Mouse (Mus musculus): ENCODE measurements around the gene Lsm7. TPM values are rescaled to one million over a fixed set of nuclear protein-coding genes. Genes with fewer than 3 reads are reported as not detected.
A peak's percentile ranks its signal among the peaks of the same experiment; 100 is the strongest.
"Not testable (repeated sequence)": the region's sequence is repeated elsewhere in the genome, so short reads cannot be mapped to it uniquely, and the experiment has no call there.

The Lsm7 gene
- polyA plus RNA-seq, 1 experiment from 2014 or later: 412 TPM

DNA sequence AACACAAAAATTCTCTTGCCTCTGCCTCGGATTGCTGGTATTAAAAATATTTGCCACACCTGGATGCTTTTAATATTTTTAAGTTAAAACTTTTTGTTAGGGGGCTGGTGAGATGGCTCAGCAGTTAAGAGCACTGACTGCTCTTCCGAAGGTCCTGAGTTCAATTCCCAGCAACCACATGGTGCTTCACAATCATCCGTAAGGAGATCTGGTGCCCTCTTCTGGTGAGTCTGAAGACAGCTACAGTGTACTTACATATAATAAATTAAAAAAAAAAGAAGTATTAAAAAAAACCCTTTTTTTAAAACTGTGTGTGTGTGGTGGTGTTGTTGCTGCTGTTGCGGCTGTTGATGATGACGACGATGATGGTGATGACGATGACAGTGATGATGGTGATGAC, 37.1 kb downstream of the Lsm7 start:
- H3K4me2 ChIP-seq (ENCODE audit: low read length); H3K36me3 ChIP-seq (ENCODE audit: control insufficient read depth, insufficient read depth, low read length); H3K27me3 ChIP-seq (replicated peaks; ENCODE audit: control insufficient read depth, insufficient read depth, low read length); H3K4me1 ChIP-seq (replicated peaks; ENCODE audit: control insufficient read depth, insufficient read depth, low read length); H3K4me3 ChIP-seq (ENCODE audit: low read depth, low read length); H3K9ac ChIP-seq (ENCODE audit: low read length); ATAC-seq (replicated peaks; ENCODE audit: low FRiP score, low TSS enrichment, low read depth); DNase-seq (ENCODE audit: low spot score); H3K27ac ChIP-seq (ENCODE audit: low read depth); H3K9me3 ChIP-seq (ENCODE audit: control insufficient read depth, low read length): not testable (repeated sequence)
- 85% methylated on average over 7 of the region's 7 CpGs for WGBS

DNA sequence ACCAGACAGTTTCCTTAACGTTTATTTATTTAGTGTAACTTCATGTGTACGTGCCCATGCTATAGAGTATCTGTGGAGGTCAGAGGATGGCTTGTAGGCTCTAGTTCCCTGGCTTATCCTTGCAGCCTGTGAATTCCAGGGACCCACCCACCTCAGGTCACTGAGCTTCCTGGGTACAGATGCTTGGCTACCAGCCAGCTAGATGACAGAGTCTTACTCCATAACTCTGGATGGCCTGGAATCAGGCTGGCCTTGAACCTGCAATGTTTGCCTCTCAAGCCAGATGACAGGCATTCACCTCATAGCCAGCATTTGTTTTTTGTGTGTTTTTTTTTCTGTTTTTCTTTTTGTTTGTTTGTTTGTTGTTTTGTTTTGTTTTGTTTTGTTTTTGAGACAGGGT, 37.8 kb downstream of the Lsm7 start:
- no peaks in the 10 kb centered on the region for H3K4me1 ChIP-seq (replicated peaks; ENCODE audit: control insufficient read depth, insufficient read depth, low read length)
- H3K27ac ChIP-seq (ENCODE audit: low read depth): no peak overlapping the region
- WGBS: 50% methylated on average over 2 of the region's 2 CpGs
- no peaks in the 10 kb centered on the region for H3K36me3 ChIP-seq (ENCODE audit: control insufficient read depth, insufficient read depth, low read length)
- no peak overlapping the region for H3K4me3 ChIP-seq (ENCODE audit: low read depth, low read length)
- ATAC-seq (replicated peaks; ENCODE audit: low FRiP score, low TSS enrichment, low read depth) (no peak), DNase-seq (ENCODE audit: low spot score) (no peak)
- no peaks in the 10 kb centered on the region for H3K27me3 ChIP-seq (replicated peaks; ENCODE audit: control insufficient read depth, insufficient read depth, low read length)
- no peak overlapping the region for H3K9ac ChIP-seq (ENCODE audit: low read length)
- no peaks in the 10 kb centered on the region for H3K9me3 ChIP-seq (ENCODE audit: control insufficient read depth, low read length)
- H3K4me2 ChIP-seq (ENCODE audit: low read length): no peak overlapping the region

DNA sequence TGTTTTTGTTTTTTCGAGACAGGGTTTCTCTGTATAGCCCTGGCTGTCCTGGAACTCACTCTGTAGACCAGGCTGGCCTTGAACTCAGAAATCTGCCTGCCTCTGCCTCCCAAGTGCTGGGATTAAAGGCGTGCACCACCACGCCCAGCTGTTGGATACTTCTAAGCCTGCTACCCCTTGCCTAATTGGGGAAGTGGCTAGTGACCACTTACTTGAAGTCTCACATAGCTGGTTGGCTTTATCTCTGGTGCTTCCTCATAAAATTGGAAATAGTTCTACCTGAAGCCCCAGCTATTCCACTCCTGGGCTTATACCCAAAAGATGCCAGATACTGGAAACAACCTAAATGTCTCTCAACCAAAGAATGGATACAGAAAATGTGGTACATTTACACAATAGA, 38.7 kb downstream of the Lsm7 start:
- H3K4me3 ChIP-seq (ENCODE audit: low read depth, low read length); H3K27me3 ChIP-seq (replicated peaks; ENCODE audit: control insufficient read depth, insufficient read depth, low read length); H3K4me2 ChIP-seq (ENCODE audit: low read length); H3K27ac ChIP-seq (ENCODE audit: low read depth); H3K36me3 ChIP-seq (ENCODE audit: control insufficient read depth, insufficient read depth, low read length); H3K9me3 ChIP-seq (ENCODE audit: control insufficient read depth, low read length); ATAC-seq (replicated peaks; ENCODE audit: low FRiP score, low TSS enrichment, low read depth); H3K9ac ChIP-seq (ENCODE audit: low read length); DNase-seq (ENCODE audit: low spot score); H3K4me1 ChIP-seq (replicated peaks; ENCODE audit: control insufficient read depth, insufficient read depth, low read length): not testable (repeated sequence)
- whole genome bisulfite sequencing: 66% methylated on average over 3 of the region's 3 CpGs

- 62% methylated on average over 7 of the region's 7 CpGs for WGBS
- ATAC-seq (replicated peaks; ENCODE audit: low FRiP score, low TSS enrichment, low read depth) (no peak), DNase-seq (ENCODE audit: low spot score) (no peak)
- Histone ChIP-seq H3K36me3 (ENCODE audit: control insufficient read depth, insufficient read depth, low read length) (no peaks in the 10 kb centered on the region), H3K27me3 (replicated peaks; ENCODE audit: control insufficient read depth, insufficient read depth, low read length) (0 out of 2 replicates have a peak, but pooled peaks cover 4% of the 10 kb centered on the region), H3K4me3 (ENCODE audit: low read depth, low read length) (no peak overlapping the region), H3K4me1 (replicated peaks; ENCODE audit: control insufficient read depth, insufficient read depth, low read length) (no peaks in the 10 kb centered on the region), H3K9ac (ENCODE audit: low read length) (no peak overlapping the region), H3K27ac (ENCODE audit: low read depth) (no peak overlapping the region), H3K9me3 (ENCODE audit: control insufficient read depth, low read length) (no peaks in the 10 kb centered on the region), H3K4me2 (ENCODE audit: low read length) (no peak overlapping the region)
Measured at GRCm38 (mm10) chr10:80814800-80815199, 40.2 kb downstream of the Lsm7 start.

GRCm38 (mm10) chr10:80813366-80813765, 41.6 kb downstream of the Lsm7 start, which contains the start of gene Jsrp1:
Jsrp1 (minus strand) TSS chr10:80813498.
- Histone ChIP-seq H3K4me3 (ENCODE audit: low read depth, low read length) (no peak within 1 kb of the TSS), H3K4me2 (ENCODE audit: low read length) (no peak within 1 kb of the TSS), H3K4me1 (replicated peaks; ENCODE audit: control insufficient read depth, insufficient read depth, low read length) (peaks cover 8% of the 10 kb centered on the region; the same call in 1 of the 2 replicates), H3K27ac (ENCODE audit: low read depth) (no peak within 1 kb of the TSS), H3K36me3 (ENCODE audit: control insufficient read depth, insufficient read depth, low read length) (no peaks in the 10 kb centered on the region), H3K9ac (ENCODE audit: low read length) (no peak within 1 kb of the TSS), H3K9me3 (ENCODE audit: control insufficient read depth, low read length) (no peaks in the 10 kb centered on the region), H3K27me3 (replicated peaks; ENCODE audit: control insufficient read depth, insufficient read depth, low read length) (0 out of 2 replicates have a peak, but pooled peaks cover 13% of the 10 kb centered on the region)
- ATAC-seq (replicated peaks; ENCODE audit: low FRiP score, low TSS enrichment, low read depth) (no peak), DNase-seq (ENCODE audit: low spot score) (no peak)
- 78% methylated on average over 4 of the region's 4 CpGs for WGBS

DNA sequence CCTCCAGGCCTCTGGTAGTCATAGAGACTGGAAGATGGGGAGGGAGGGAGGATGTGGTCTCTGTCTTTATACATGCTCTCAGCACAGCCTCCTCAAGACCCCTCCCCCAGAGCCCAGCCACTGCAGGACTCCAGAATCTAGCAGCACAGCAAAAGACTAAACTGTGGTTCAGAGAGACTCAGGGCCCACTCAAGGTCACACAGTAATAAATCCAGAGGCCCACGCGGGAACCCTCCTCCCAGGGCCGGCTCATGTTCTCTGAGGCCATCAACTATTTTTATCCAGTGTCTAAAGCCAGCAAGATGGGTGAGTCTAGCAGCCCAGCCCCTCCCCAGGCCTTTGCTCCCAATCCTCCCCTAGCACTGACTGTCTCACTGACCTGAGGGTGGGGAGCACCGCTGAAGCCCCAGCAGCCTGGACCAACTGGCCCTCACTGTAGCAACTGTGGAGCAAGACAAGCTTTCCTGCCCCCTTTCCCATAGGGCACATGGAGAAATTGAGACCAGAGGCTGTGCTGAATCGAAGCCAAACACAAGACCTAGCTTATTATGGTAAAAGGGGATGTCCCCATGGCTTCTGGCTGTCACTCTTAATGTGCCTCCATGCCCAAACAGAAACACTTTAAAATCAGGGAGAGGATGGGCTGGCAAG, 42.5 kb downstream of the Lsm7 start:
- Histone ChIP-seq H3K9me3 (ENCODE audit: control insufficient read depth, low read length) (no peaks in the 10 kb centered on the region), H3K4me1 (replicated peaks; ENCODE audit: control insufficient read depth, insufficient read depth, low read length) (peaks cover 17% of the 10 kb centered on the region), H3K27ac (ENCODE audit: low read depth) (no peak overlapping the region), H3K9ac (ENCODE audit: low read length) (no peak overlapping the region), H3K4me3 (ENCODE audit: low read depth, low read length) (no peak overlapping the region), H3K36me3 (ENCODE audit: control insufficient read depth, insufficient read depth, low read length) (no peaks in the 10 kb centered on the region), H3K27me3 (replicated peaks; ENCODE audit: control insufficient read depth, insufficient read depth, low read length) (0 out of 2 replicates have a peak, but pooled peaks cover 13% of the 10 kb centered on the region), H3K4me2 (ENCODE audit: low read length) (no peak overlapping the region)
- ATAC-seq (replicated peaks; ENCODE audit: low FRiP score, low TSS enrichment, low read depth) (no peak), DNase-seq (ENCODE audit: low spot score) (no peak)
- 50% methylated on average over 5 of the region's 5 CpGs for WGBS

GRCm38 (mm10) chr10:80810084-80810483, 44.9 kb downstream of the Lsm7 start:
- DNase-seq (ENCODE audit: low spot score): no peak
- Histone ChIP-seq H3K4me2 (ENCODE audit: low read length) (peak overlapping the region; percentile 20), H3K27ac (ENCODE audit: low read depth) (no peak overlapping the region), H3K9ac (ENCODE audit: low read length) (no peak overlapping the region), H3K4me3 (ENCODE audit: low read depth, low read length) (no peak overlapping the region), H3K36me3 (ENCODE audit: control insufficient read depth, insufficient read depth, low read length) (peaks cover 2% of the 10 kb centered on the region; the same call in 1 of the 2 replicates), H3K27me3 (replicated peaks; ENCODE audit: control insufficient read depth, insufficient read depth, low read length) (0 out of 2 replicates have a peak, but pooled peaks cover 13% of the 10 kb centered on the region), H3K4me1 (replicated peaks; ENCODE audit: control insufficient read depth, insufficient read depth, low read length) (peaks cover 25% of the 10 kb centered on the region), H3K9me3 (ENCODE audit: control insufficient read depth, low read length) (no peaks in the 10 kb centered on the region)
- WGBS: 5% methylated on average over 19 of the region's 20 CpGs
- no peak for ATAC-seq (replicated peaks; ENCODE audit: low FRiP score, low TSS enrichment, low read depth)

DNA sequence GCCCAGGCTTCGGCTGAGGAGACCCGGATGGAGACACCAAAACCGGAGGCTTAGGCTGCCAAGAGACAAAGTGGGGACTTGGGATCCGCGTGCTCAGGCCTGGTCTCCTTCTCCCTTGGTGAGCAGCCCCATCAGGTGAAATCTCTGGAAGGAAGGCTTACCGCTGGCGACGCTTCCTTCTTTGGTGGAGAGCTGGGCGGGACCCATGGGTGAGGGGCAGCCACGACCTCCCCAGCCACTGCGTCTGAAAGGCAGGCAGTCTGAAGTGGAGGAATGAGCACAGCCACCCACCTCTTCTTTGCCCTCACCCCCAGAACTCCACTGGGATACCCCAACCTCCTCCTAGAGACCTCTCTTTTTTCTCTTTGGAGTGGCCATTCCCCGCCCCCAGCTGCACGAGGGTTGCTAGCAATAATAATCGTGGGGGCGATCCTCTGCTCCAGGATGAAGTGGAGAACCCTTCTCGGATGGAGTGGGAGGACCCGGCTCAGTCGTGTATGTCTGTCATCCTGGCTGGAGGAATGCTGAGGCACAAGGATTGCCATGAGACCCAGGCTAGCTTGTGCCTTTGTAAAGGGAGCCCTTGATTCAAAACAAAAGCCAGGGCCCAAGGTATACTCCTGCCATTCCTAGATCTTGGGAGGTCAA, 45.9 kb downstream of the Lsm7 start:
- Histone ChIP-seq H3K9me3 (ENCODE audit: control insufficient read depth, low read length) (no peaks in the 10 kb centered on the region), H3K36me3 (ENCODE audit: control insufficient read depth, insufficient read depth, low read length) (peaks cover 11% of the 10 kb centered on the region), H3K27me3 (replicated peaks; ENCODE audit: control insufficient read depth, insufficient read depth, low read length) (0 out of 2 replicates have a peak, but pooled peaks cover 13% of the 10 kb centered on the region), H3K4me2 (ENCODE audit: low read length) (peak overlapping the region; percentile 83), H3K27ac (ENCODE audit: low read depth) (no peak overlapping the region), H3K4me1 (replicated peaks; ENCODE audit: control insufficient read depth, insufficient read depth, low read length) (peaks cover 25% of the 10 kb centered on the region), H3K4me3 (ENCODE audit: low read depth, low read length) (0 out of 2 replicates have a peak overlapping the region, but pooled peaks have one; percentile 10), H3K9ac (ENCODE audit: low read length) (0 out of 2 replicates have a peak overlapping the region, but pooled peaks have one; percentile 7)
- DNase-seq (ENCODE audit: low spot score) (no peak), ATAC-seq (replicated peaks; ENCODE audit: low FRiP score, low TSS enrichment, low read depth) (no peak)
- WGBS: 9% methylated on average over 17 of the region's 18 CpGs
